Comparison of ENCODE assay signal across 26 mouse cellular contexts in genomic region chr5:81501076-81501475, GRCm38 (mm10).
DNase-seq lines count a peak whose midpoint lies in the region; ATAC-seq and TF ChIP-seq lines count a peak whose summit lies in the region.
"Had no signal": no experiment of that assay in that cellular context is flagged by ENCODE, and none has a peak within 500 bp of the region (broad histone marks: within the 10 kb centered on the region; RNA-seq: fewer than 3 reads in every experiment).

No protein-coding gene starts in this region.

- H3K9me3 ChIP-seq in intestine, embryonic 16.5 days (ENCODE audit: control insufficient read depth, low read length), result no peaks in the 10 kb centered on the region
- no peaks in the 10 kb centered on the region for H3K9me3 ChIP-seq in intestine, embryonic 15.5 days
- no peaks in the 10 kb centered on the region for H3K9me3 ChIP-seq in intestine, postnatal 0 days (ENCODE audit: control insufficient read depth)
- H3K9me3 ChIP-seq in midbrain, embryonic 15.5 days, result no peaks in the 10 kb centered on the region
- H3K9me3 ChIP-seq: embryonic facial prominence, embryonic 10.5 days; embryonic facial prominence, embryonic 12.5 days; forebrain, embryonic 13.5 days; forebrain, embryonic 15.5 days; G1E had no signal

- no peaks in the 10 kb centered on the region for H3K4me1 ChIP-seq in intestine, embryonic 16.5 days (ENCODE audit: control insufficient read depth, insufficient read depth, low read length)
- H3K4me1 ChIP-seq in intestine, embryonic 15.5 days (replicated peaks), result no peaks in the 10 kb centered on the region
- H3K4me1 ChIP-seq in intestine, postnatal 0 days (replicated peaks; ENCODE audit: control insufficient read depth, insufficient read depth, low read length), result no peaks in the 10 kb centered on the region
- H3K4me1 ChIP-seq in midbrain, embryonic 15.5 days, result no peaks in the 10 kb centered on the region
- H3K4me1 ChIP-seq: embryonic facial prominence, embryonic 10.5 days; embryonic facial prominence, embryonic 12.5 days; forebrain, embryonic 13.5 days; forebrain, embryonic 15.5 days had no signal

- no peaks in the 10 kb centered on the region for H3K36me3 ChIP-seq in intestine, embryonic 16.5 days (ENCODE audit: control insufficient read depth, insufficient read depth, low read length)
- no peaks in the 10 kb centered on the region for H3K36me3 ChIP-seq in intestine, embryonic 15.5 days
- H3K36me3 ChIP-seq in intestine, postnatal 0 days (ENCODE audit: control insufficient read depth, insufficient read depth), result no peaks in the 10 kb centered on the region
- H3K36me3 ChIP-seq in midbrain, embryonic 15.5 days (replicated peaks), result no peaks in the 10 kb centered on the region
- H3K36me3 ChIP-seq: embryonic facial prominence, embryonic 10.5 days; embryonic facial prominence, embryonic 12.5 days; forebrain, embryonic 15.5 days; G1E had no signal

- H3K9ac ChIP-seq in intestine, embryonic 16.5 days (ENCODE audit: low read depth, low read length), result no peak overlapping the region
- H3K9ac ChIP-seq in intestine, embryonic 15.5 days, result no peak overlapping the region
- H3K9ac ChIP-seq in intestine, postnatal 0 days (ENCODE audit: low read depth, low read length), result no peak overlapping the region
- no peak overlapping the region for H3K9ac ChIP-seq in midbrain, embryonic 15.5 days
- H3K9ac ChIP-seq: embryonic facial prominence, embryonic 12.5 days; forebrain, embryonic 13.5 days; forebrain, embryonic 15.5 days; forebrain, postnatal 0 days had no signal

- no peak overlapping the region for H3K4me2 ChIP-seq in intestine, embryonic 16.5 days (ENCODE audit: low read depth, low read length)
- no peak overlapping the region for H3K4me2 ChIP-seq in intestine, embryonic 15.5 days (replicated peaks)
- H3K4me2 ChIP-seq in intestine, postnatal 0 days (replicated peaks; ENCODE audit: low read depth), result no peak overlapping the region
- no peak overlapping the region for H3K4me2 ChIP-seq in midbrain, embryonic 15.5 days
- H3K4me2 ChIP-seq: embryonic facial prominence, embryonic 12.5 days; forebrain, embryonic 13.5 days; forebrain, embryonic 15.5 days had no signal

- DNase-seq in Muller cell, postnatal 12 days (ENCODE audit: inconsistent ontology term), result peak; percentile 26
- no peak for DNase-seq in urinary bladder, adult 18-20 months (ENCODE audit: low spot score in 2 of 2)
- no peak for DNase-seq in heart, adult 11 months
- DNase-seq: adrenal gland, adult 8-10 months; adrenal gland, postnatal 14 days; adrenal gland, postnatal 36 days; B cell, adult 2 months; cerebellum, adult 11-12 months; cerebellum, adult 2 months; cerebellum, adult 9-10 months; cerebellum, postnatal 10 days; cerebellum, postnatal 25 days; forebrain, postnatal 0 days had no signal

- peak; percentile 33; the same call in 1 of the 2 replicates for ATAC-seq in intestine, embryonic 16.5 days
- ATAC-seq in intestine, embryonic 15.5 days, result no peak
- ATAC-seq in intestine, postnatal 0 days, result peak; percentile 73
- ATAC-seq in midbrain, embryonic 15.5 days (replicated peaks), result no peak
- ATAC-seq: activated CD4-positive, CD25-positive, alpha-beta regulatory T cell, adult 4 months; CD4-positive, CD25-positive, alpha-beta regulatory T cell, adult 4 months; forebrain, embryonic 13.5 days; forebrain, embryonic 15.5 days; forebrain, postnatal 0 days; Patski had no signal

- no peak for TF ChIP-seq CTCF in intestine, postnatal 0 days (IDR thresholded peaks at IDR 0.05; ENCODE audit: low read depth)

- no peak overlapping the region for H3K4me3 ChIP-seq in intestine, embryonic 16.5 days (ENCODE audit: low read length)
- no peak overlapping the region for H3K4me3 ChIP-seq in intestine, embryonic 15.5 days (replicated peaks)
- no peak overlapping the region for H3K4me3 ChIP-seq in intestine, postnatal 0 days (ENCODE audit: low read depth, low read length)
- H3K4me3 ChIP-seq in midbrain, embryonic 15.5 days, result no peak overlapping the region
- H3K4me3 ChIP-seq: embryonic facial prominence, embryonic 10.5 days; embryonic facial prominence, embryonic 12.5 days; forebrain, embryonic 13.5 days; forebrain, embryonic 15.5 days had no signal

- 91% methylated on average over 3 of the region's 3 CpGs for WGBS in intestine, embryonic 16.5 days
- 86% methylated on average over 3 of the region's 3 CpGs for WGBS in intestine, embryonic 15.5 days
- WGBS in intestine, postnatal 0 days, result 68% methylated on average over 3 of the region's 3 CpGs
- WGBS in midbrain, embryonic 15.5 days, result 90% methylated on average over 3 of the region's 3 CpGs

- no peaks in the 10 kb centered on the region for H3K27me3 ChIP-seq in intestine, embryonic 16.5 days (replicated peaks; ENCODE audit: control insufficient read depth, insufficient read depth, low read length)
- H3K27me3 ChIP-seq in intestine, embryonic 15.5 days (replicated peaks), result no peaks in the 10 kb centered on the region
- no peaks in the 10 kb centered on the region for H3K27me3 ChIP-seq in intestine, postnatal 0 days (replicated peaks; ENCODE audit: control insufficient read depth, insufficient read depth, low read length)
- no peaks in the 10 kb centered on the region for H3K27me3 ChIP-seq in midbrain, embryonic 15.5 days (replicated peaks)
- H3K27me3 ChIP-seq: CH12.LX; embryonic facial prominence, embryonic 12.5 days; forebrain, embryonic 13.5 days; forebrain, embryonic 15.5 days had no signal

- no peak overlapping the region for H3K27ac ChIP-seq in intestine, embryonic 16.5 days (ENCODE audit: low read length)
- H3K27ac ChIP-seq in intestine, embryonic 15.5 days, result no peak overlapping the region
- H3K27ac ChIP-seq in intestine, postnatal 0 days (ENCODE audit: low read depth, low read length), result no peak overlapping the region
- H3K27ac ChIP-seq in midbrain, embryonic 15.5 days, result no peak overlapping the region
- H3K27ac ChIP-seq: embryonic facial prominence, embryonic 10.5 days; embryonic facial prominence, embryonic 12.5 days; forebrain, embryonic 13.5 days; forebrain, embryonic 15.5 days had no signal

Comparison
In these comparisons a context has a peak if more than half of its experiments do, and no peak if none do; other contexts are left out.
1. ATAC-seq: peak in intestine, embryonic 16.5 days (single experiment) and intestine, postnatal 0 days (single experiment); none in intestine, embryonic 15.5 days (single experiment) and midbrain, embryonic 15.5 days (single experiment).